Mouse (Mus musculus): Measurements from ENCODE around the gene Rragc. TPM values are rescaled to one million over a fixed set of nuclear protein-coding genes. Genes with fewer than 3 reads are reported as not detected.

The Rragc gene
- total and polyA plus RNA-seq, 2 experiments from 2014 or later = 38.1 to 41.9 TPM

GRCm38 (mm10) chr4:123918851-123919250, 1.6 kb downstream of the Rragc start:
- DNase-seq (ENCODE audit: low spot score) = no peak
- 0 out of 2 replicates have a peak overlapping the region, but pooled peaks have one; percentile 8 for H3K9ac ChIP-seq (replicated peaks; ENCODE audit: low read length, poor library complexity, severe bottlenecking)
- no peaks in the 10 kb centered on the region for H3K27me3 ChIP-seq (ENCODE audit: insufficient read depth, low read length)
- no peak overlapping the region for H3K27ac ChIP-seq (ENCODE audit: low read depth, low read length)
- ATAC-seq (ENCODE audit: low FRiP score) = no peak
- WGBS = 65% methylated on average over 2 of the region's 2 CpGs
- H3K4me2 ChIP-seq (ENCODE audit: low read depth, low read length, poor library complexity, severe bottlenecking) = peak overlapping the region; percentile 94
- H3K36me3 ChIP-seq (ENCODE audit: insufficient read depth, low read length) = peaks cover 21% of the 10 kb centered on the region
- H3K4me1 ChIP-seq (ENCODE audit: insufficient read depth, low read length) = peaks cover 11% of the 10 kb centered on the region; the same call in 1 of the 2 replicates
- peak overlapping the region; percentile 99; the same call in 1 of the 2 replicates for H3K4me3 ChIP-seq (ENCODE audit: low read depth, low read length)
- no peaks in the 10 kb centered on the region for H3K9me3 ChIP-seq (ENCODE audit: low read length)
- TF ChIP-seq CTCF (IDR thresholded peaks at IDR 0.05) = no peak

DNA sequence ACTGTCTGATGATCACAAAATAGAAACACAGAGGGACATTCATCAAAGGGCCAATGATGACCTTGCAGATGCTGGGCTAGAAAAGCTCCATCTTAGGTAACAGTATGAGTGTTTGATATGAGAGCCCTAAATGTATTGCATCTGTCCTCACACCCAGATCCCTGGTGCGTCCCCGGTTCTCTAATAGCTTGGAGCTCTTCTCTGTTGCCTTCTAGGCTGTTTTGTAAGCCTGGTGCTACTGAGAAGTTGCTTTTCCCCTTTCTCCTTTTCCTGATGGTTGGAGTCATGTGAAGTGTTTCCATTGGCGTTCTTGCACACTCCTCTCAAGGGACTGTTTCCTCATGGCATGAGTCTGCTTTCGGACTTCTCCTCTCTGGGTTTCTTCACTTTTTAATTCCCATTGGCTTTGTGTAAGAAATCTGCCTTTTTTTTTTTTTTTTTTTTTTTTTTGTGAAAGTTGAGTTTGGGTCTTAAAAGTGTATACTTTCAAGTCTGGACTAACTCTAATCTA, 3.9 kb downstream of the Rragc start:
- Histone ChIP-seq H3K9ac (replicated peaks; ENCODE audit: low read length, poor library complexity, severe bottlenecking) (no peak overlapping the region), H3K9me3 (ENCODE audit: low read length) (no peaks in the 10 kb centered on the region), H3K36me3 (ENCODE audit: insufficient read depth, low read length) (peaks cover 36% of the 10 kb centered on the region), H3K4me1 (ENCODE audit: insufficient read depth, low read length) (peaks cover 9% of the 10 kb centered on the region; the same call in 1 of the 2 replicates), H3K4me2 (ENCODE audit: low read depth, low read length, poor library complexity, severe bottlenecking) (no peak overlapping the region), H3K27ac (ENCODE audit: low read depth, low read length) (no peak overlapping the region), H3K4me3 (ENCODE audit: low read depth, low read length) (no peak overlapping the region), H3K27me3 (ENCODE audit: insufficient read depth, low read length) (no peaks in the 10 kb centered on the region)
- TF ChIP-seq CTCF (IDR thresholded peaks at IDR 0.05) = no peak
- WGBS = 94% methylated on average over 4 of the region's 4 CpGs
- no peak for DNase-seq (ENCODE audit: low spot score)
- ATAC-seq (ENCODE audit: low FRiP score) = no peak

DNA sequence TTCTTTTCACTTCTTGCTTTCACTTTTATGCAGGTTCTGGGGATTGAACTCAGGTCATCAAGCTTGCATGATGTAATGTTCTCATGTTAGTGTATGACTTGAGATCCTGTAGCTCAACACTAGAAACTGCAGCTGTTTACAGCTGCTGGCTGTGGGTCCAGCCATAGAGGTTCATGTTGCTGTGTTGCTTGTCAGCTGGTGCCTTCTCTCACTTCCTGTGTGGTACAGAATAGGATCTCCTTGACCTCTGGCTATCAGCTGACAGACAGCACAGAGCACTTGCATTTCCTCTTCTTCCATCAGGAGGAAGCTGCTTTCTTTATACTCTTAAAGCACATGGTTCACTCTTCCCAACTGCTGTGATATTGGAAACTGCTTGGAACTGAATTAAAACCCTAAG, 10.7 kb downstream of the Rragc start:
- Histone ChIP-seq H3K9me3 (ENCODE audit: low read length) (no peaks in the 10 kb centered on the region), H3K27ac (ENCODE audit: low read depth, low read length) (no peak overlapping the region), H3K36me3 (ENCODE audit: insufficient read depth, low read length) (peaks cover 65% of the 10 kb centered on the region), H3K4me3 (ENCODE audit: low read depth, low read length) (no peak overlapping the region), H3K27me3 (ENCODE audit: insufficient read depth, low read length) (no peaks in the 10 kb centered on the region), H3K9ac (replicated peaks; ENCODE audit: low read length, poor library complexity, severe bottlenecking) (no peak overlapping the region), H3K4me1 (ENCODE audit: insufficient read depth, low read length) (no peaks in the 10 kb centered on the region), H3K4me2 (ENCODE audit: low read depth, low read length, poor library complexity, severe bottlenecking) (no peak overlapping the region)
- no peak for DNase-seq (ENCODE audit: low spot score)
- ATAC-seq (ENCODE audit: low FRiP score) = no peak
- no peak for TF ChIP-seq CTCF (IDR thresholded peaks at IDR 0.05)

- DNase-seq (ENCODE audit: low spot score) (no peak), ATAC-seq (ENCODE audit: low FRiP score) (no peak)
- Histone ChIP-seq H3K4me1 (ENCODE audit: insufficient read depth, low read length) (no peaks in the 10 kb centered on the region), H3K27ac (ENCODE audit: low read depth, low read length) (no peak overlapping the region), H3K27me3 (ENCODE audit: insufficient read depth, low read length) (no peaks in the 10 kb centered on the region), H3K9me3 (ENCODE audit: low read length) (no peaks in the 10 kb centered on the region), H3K4me3 (ENCODE audit: low read depth, low read length) (no peak overlapping the region), H3K36me3 (ENCODE audit: insufficient read depth, low read length) (peaks cover 55% of the 10 kb centered on the region), H3K9ac (replicated peaks; ENCODE audit: low read length, poor library complexity, severe bottlenecking) (no peak overlapping the region), H3K4me2 (ENCODE audit: low read depth, low read length, poor library complexity, severe bottlenecking) (no peak overlapping the region)
- WGBS = 91% methylated on average over 4 of the region's 4 CpGs
- peak; percentile 33; the same call in 1 of the 2 replicates for TF ChIP-seq CTCF (IDR thresholded peaks at IDR 0.05)
These were observed 12.7 kb downstream of the Rragc start for GRCm38 (mm10) chr4:123929994-123930393.

- H3K27ac ChIP-seq (ENCODE audit: low read depth, low read length) = no peak overlapping the region
- no peak overlapping the region for H3K9ac ChIP-seq (replicated peaks; ENCODE audit: low read length, poor library complexity, severe bottlenecking)
- H3K4me1 ChIP-seq (ENCODE audit: insufficient read depth, low read length) = no peaks in the 10 kb centered on the region
- DNase-seq (ENCODE audit: low spot score) (no peak), ATAC-seq (ENCODE audit: low FRiP score) (no peak)
- H3K9me3 ChIP-seq (ENCODE audit: low read length) = no peaks in the 10 kb centered on the region
- H3K4me3 ChIP-seq (ENCODE audit: low read depth, low read length) = no peak overlapping the region
- peaks cover 45% of the 10 kb centered on the region for H3K36me3 ChIP-seq (ENCODE audit: insufficient read depth, low read length)
- H3K4me2 ChIP-seq (ENCODE audit: low read depth, low read length, poor library complexity, severe bottlenecking) = no peak overlapping the region
- no peak for TF ChIP-seq CTCF (IDR thresholded peaks at IDR 0.05)
- H3K27me3 ChIP-seq (ENCODE audit: insufficient read depth, low read length) = no peaks in the 10 kb centered on the region
- 91% methylated on average over 4 of the region's 4 CpGs for WGBS
These were observed 17.1 kb downstream of the Rragc start for GRCm38 (mm10) chr4:123934306-123934705.

- 96% methylated on average over 7 of the region's 7 CpGs for WGBS
- peaks cover 33% of the 10 kb centered on the region for H3K36me3 ChIP-seq (ENCODE audit: insufficient read depth, low read length)
These were observed 18.8 kb downstream of the Rragc start for GRCm38 (mm10) chr4:123936059-123936458.

More at GRCm38 (mm10) chr4:123936059-123936458, 18.8 kb downstream of the Rragc start:
- no peak for TF ChIP-seq CTCF (IDR thresholded peaks at IDR 0.05)
- no peaks in the 10 kb centered on the region for H3K27me3 ChIP-seq (ENCODE audit: insufficient read depth, low read length)
- no peak overlapping the region for H3K4me3 ChIP-seq (ENCODE audit: low read depth, low read length)
- no peak overlapping the region for H3K27ac ChIP-seq (ENCODE audit: low read depth, low read length)
- no peaks in the 10 kb centered on the region for H3K4me1 ChIP-seq (ENCODE audit: insufficient read depth, low read length)
- no peak overlapping the region for H3K9ac ChIP-seq (replicated peaks; ENCODE audit: low read length, poor library complexity, severe bottlenecking)
- ATAC-seq (ENCODE audit: low FRiP score) = no peak
- H3K4me2 ChIP-seq (ENCODE audit: low read depth, low read length, poor library complexity, severe bottlenecking) = no peak overlapping the region
- no peaks in the 10 kb centered on the region for H3K9me3 ChIP-seq (ENCODE audit: low read length)
- no peak for DNase-seq (ENCODE audit: low spot score)
